Mouse (Mus musculus) olfactory bulb, adult 2 months (tissue): ENCODE measurements around the gene Il17f.

Experiments used
- CTCF ChIP-seq: fragments of 200-500 bp; IDR thresholded peaks from 2 replicates; pipeline ENCODE4 v1.5.1; 2012; ENCODE audit warnings: low read depth, mild to moderate bottlenecking, low read length, moderate library complexity; ENCODE audit not compliant: insufficient read depth
- POLR2A ChIP-seq: fragments of 200-500 bp; IDR thresholded peaks from 2 replicates; pipeline ENCODE4 v1.6.1; 2012; ENCODE audit warnings: mild to moderate bottlenecking, low read depth, low read length, moderate library complexity; ENCODE audit not compliant: insufficient read depth

DNA sequence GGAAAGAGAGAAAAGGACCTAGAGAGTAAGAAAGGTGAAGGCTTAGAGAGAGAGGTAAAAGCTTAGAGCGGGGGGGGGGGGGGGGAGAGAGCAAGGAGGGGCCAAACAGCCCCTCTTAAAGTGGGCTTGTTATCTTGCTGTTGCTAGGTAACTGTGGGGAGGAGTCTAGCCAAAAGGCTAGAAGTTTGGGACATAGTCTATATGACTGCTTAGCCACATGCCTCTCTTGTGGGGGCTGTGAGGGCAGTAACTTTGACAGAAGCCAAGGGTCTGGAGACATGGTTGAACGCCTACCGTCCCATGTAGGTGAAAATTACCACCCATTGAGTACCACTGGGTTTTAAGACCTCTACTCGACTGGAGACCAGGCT, 42.7 kb upstream of the Il17f start:
- no peak for TF ChIP-seq POLR2A
- TF ChIP-seq CTCF: no peak
